10 mouse cellular contexts compared by ENCODE assay signal in the genomic region with DNA sequence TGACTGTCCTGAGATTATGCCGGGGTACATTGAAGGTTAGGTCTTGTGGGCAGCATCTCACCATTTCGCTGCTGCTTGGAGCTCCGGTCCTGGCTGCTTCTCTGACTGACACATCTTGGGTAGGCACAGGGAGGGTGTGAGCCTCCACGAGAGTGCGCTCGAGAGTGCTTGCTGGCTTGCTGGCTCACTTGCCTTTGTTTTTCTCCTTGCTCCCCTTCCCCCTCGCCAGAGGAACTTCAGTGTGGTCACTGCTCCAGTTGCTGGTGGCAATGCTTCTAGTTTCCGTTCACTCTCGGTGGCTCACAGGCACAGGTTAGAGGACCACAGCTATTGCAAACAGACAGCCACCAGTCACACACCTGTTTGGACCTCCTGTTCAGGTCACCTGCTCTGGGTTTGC. TPM values are rescaled to one million over a fixed set of nuclear protein-coding genes. Genes with fewer than 3 reads are reported as not detected.
DNase-seq lines count a peak whose midpoint lies in the region; ATAC-seq and TF ChIP-seq lines count a peak whose summit lies in the region.
"Had no signal": no experiment of that assay in that cellular context is flagged by ENCODE, and none has a peak within 500 bp of the region (broad histone marks: within the 10 kb centered on the region; RNA-seq: fewer than 3 reads in every experiment).

No protein-coding gene starts in this region.

- no peak overlapping the region for H3K4me2 ChIP-seq in heart, postnatal 0 days (ENCODE audit: low read depth, low read length)
- H3K4me2 ChIP-seq in midbrain, embryonic 16.5 days (ENCODE audit: low read length) = no peak overlapping the region
- H3K4me2 ChIP-seq: embryonic facial prominence, embryonic 12.5 days; liver, embryonic 15.5 days had no signal

- peaks cover 9% of the 10 kb centered on the region; the same call in 1 of the 2 replicates for H3K4me1 ChIP-seq in heart, postnatal 0 days (ENCODE audit: control insufficient read depth, insufficient read depth)
- peaks cover 3% of the 10 kb centered on the region; the same call in 1 of the 2 replicates for H3K4me1 ChIP-seq in midbrain, embryonic 16.5 days (ENCODE audit: control insufficient read depth, insufficient read depth, low read length)

- no peaks in the 10 kb centered on the region for H3K27me3 ChIP-seq in heart, postnatal 0 days (ENCODE audit: control insufficient read depth, insufficient read depth, low read length)
- no peaks in the 10 kb centered on the region for H3K27me3 ChIP-seq in midbrain, embryonic 16.5 days (ENCODE audit: control insufficient read depth, insufficient read depth, low read depth, low read length)
- H3K27me3 ChIP-seq: embryonic facial prominence, embryonic 12.5 days; liver, embryonic 15.5 days had no signal

- intact Hi-C loops in left cerebral cortex, adult 2 months (cut with DNase I) = loop anchor here (5.0 to 10.0 kb wide), 2 partner anchors 45 to 293 kb away; partner anchors contain the start of gene Pisd

- ATAC-seq in heart, postnatal 0 days (ENCODE audit: insufficient read depth, low read depth) = no peak
- peak; percentile 47 for ATAC-seq in midbrain, embryonic 16.5 days

- H3K27ac ChIP-seq in heart, postnatal 0 days (ENCODE audit: low read depth) = no peak overlapping the region
- H3K27ac ChIP-seq in left cerebral cortex, adult 2 months = peak overlapping the region; percentile 91
- peak overlapping the region; percentile 78 for H3K27ac ChIP-seq in midbrain, embryonic 16.5 days (ENCODE audit: low read length)
- H3K27ac ChIP-seq: embryonic facial prominence, embryonic 12.5 days; liver, embryonic 15.5 days had no signal

- peak; percentile 21; the same call in 1 of the 2 replicates for TF ChIP-seq CTCF in heart, postnatal 0 days (IDR thresholded peaks at IDR 0.05; ENCODE audit: low read depth)
- peak; percentile 64 for TF ChIP-seq CTCF in left cerebral cortex, adult 2 months (IDR thresholded peaks at IDR 0.05)

- H3K4me3 ChIP-seq in heart, postnatal 0 days (ENCODE audit: low read depth, low read length) = no peak overlapping the region
- H3K4me3 ChIP-seq in left cerebral cortex, adult 2 months = peak overlapping the region; percentile 36
- no peak overlapping the region for H3K4me3 ChIP-seq in midbrain, embryonic 16.5 days (ENCODE audit: low read depth, low read length)
- H3K4me3 ChIP-seq: embryonic facial prominence, embryonic 12.5 days; liver, embryonic 15.5 days had no signal

- H3K9ac ChIP-seq in heart, postnatal 0 days (replicated peaks; ENCODE audit: low read depth, low read length) = no peak overlapping the region
- no peak overlapping the region for H3K9ac ChIP-seq in midbrain, embryonic 16.5 days (ENCODE audit: low read depth, low read length)
- H3K9ac ChIP-seq: embryonic facial prominence, embryonic 12.5 days; liver, embryonic 15.5 days had no signal

- 65% methylated on average over 9 of the region's 9 CpGs for WGBS in heart, postnatal 0 days
- 38% methylated on average over 9 of the region's 9 CpGs for WGBS in midbrain, embryonic 16.5 days

- no peak for TF ChIP-seq EP300 in heart, postnatal 0 days (IDR thresholded peaks at IDR 0.05; ENCODE audit: low read depth)

- H3K9me3 ChIP-seq in heart, postnatal 0 days (replicated peaks; ENCODE audit: control insufficient read depth, low read length) = no peaks in the 10 kb centered on the region
- no peaks in the 10 kb centered on the region for H3K9me3 ChIP-seq in midbrain, embryonic 16.5 days (replicated peaks; ENCODE audit: control insufficient read depth, low read length, poor library complexity, severe bottlenecking)
- H3K9me3 ChIP-seq: embryonic facial prominence, embryonic 12.5 days; liver, embryonic 15.5 days had no signal

- H3K36me3 ChIP-seq in heart, postnatal 0 days (replicated peaks; ENCODE audit: control insufficient read depth, insufficient read depth, low read length) = no peaks in the 10 kb centered on the region
- no peaks in the 10 kb centered on the region for H3K36me3 ChIP-seq in midbrain, embryonic 16.5 days (ENCODE audit: control insufficient read depth, insufficient read depth, low read length)

- DNase-seq in heart, postnatal 0 days (ENCODE audit: low spot score) = no peak
- DNase-seq in heart, adult 18-20 months = no peak
- peak; percentile 82 for DNase-seq in cerebellum, adult 9-10 months
- DNase-seq in frontal cortex, postnatal 14 days (ENCODE audit: low spot score in 2 of 2) = peak; percentile 73 to 80
- peak; percentile 81 to 82 for DNase-seq in left cerebral cortex, adult 2 months (ENCODE audit: extremely low spot score in 1 of 2, low spot score in 2 of 2)
- no peak for DNase-seq in gastrocnemius, adult 8-10 months (ENCODE audit: low spot score in 2 of 2)
- DNase-seq in gastrocnemius, postnatal 10 days = no peak

RNA-seq across cellular contexts. Expression of gene Pisd, which starts 43.3 kb away (rescaled TPM):
- 63.9 and 66.6 TPM in 2 replicates for total RNA-seq in heart, postnatal 0 days (2014; rRNA removed; ENCODE audit: low replicate concordance)
- polyA plus RNA-seq in heart, postnatal 0 days (2015; fragmentation: Nextera tagmentation; extraction: Ambion mirVana) = 41.0 and 44.2 TPM in 2 replicates
- 10 to 100 TPM; 32.0 to 33.0 TPM for total RNA-seq in heart, adult 18-20 months (2021)
- 10 to 100 TPM; 63.6 to 64.3 TPM for total RNA-seq in left cerebral cortex, adult 2 months (2021)
- 107 and 109 TPM in 2 replicates for polyA plus RNA-seq in midbrain, embryonic 16.5 days (2015; fragmentation: Nextera tagmentation; extraction: Ambion mirVana)
- total RNA-seq in gastrocnemius, adult 8-10 months (2022) = 10 to 100 TPM; 12.0 to 13.8 (median 13.1) TPM
- 10 to 100 TPM; 23.2 to 27.4 TPM for total RNA-seq in gastrocnemius, postnatal 10 days (2021)

Comparison
In these comparisons a context has a peak if more than half of its experiments do, and no peak if none do; other contexts are left out.
1. DNase-seq: peak in cerebellum, adult 9-10 months (single experiment), frontal cortex, postnatal 14 days (2 of 2) and left cerebral cortex, adult 2 months (2 of 2); none in heart, postnatal 0 days (single experiment), heart, adult 18-20 months (0 of 2), gastrocnemius, adult 8-10 months (0 of 2) and gastrocnemius, postnatal 10 days (single experiment).